Mouse (Mus musculus): ENCODE data around the gene Csdc2. TPM values are rescaled to one million over a fixed set of nuclear protein-coding genes. Genes with fewer than 3 reads are reported as not detected.
A peak's percentile ranks its signal among the peaks of the same experiment; 100 is the strongest.
"Not testable (repeated sequence)": the region's sequence is repeated elsewhere in the genome, so short reads cannot be mapped to it uniquely, and the experiment has no call there.

The Csdc2 gene
- polyA plus RNA-seq, 1 experiment: 4.4 TPM

DNA sequence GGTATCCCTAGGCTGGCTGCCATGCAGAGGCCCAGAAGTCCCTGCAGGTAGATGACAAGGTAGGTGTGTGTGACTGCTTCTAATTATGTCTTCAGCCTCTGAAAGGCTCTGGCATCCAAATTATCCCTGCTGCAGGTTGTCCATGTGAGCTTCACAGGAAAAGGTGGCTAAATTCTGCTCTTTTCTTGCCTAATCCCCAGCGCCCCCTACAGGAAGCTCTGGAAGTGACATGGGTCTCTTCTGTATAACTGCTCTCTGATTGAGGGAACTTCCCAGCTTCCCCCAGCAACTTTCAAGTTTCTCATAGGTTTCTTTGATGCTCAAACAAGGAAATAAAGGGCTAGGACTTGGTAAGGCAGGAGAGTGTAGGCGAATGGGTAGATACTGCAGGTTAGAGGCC, 31.6 kb upstream of the Csdc2 start:
- TF ChIP-seq CTCF (IDR thresholded peaks at IDR 0.05; ENCODE audit: borderline replicate concordance, insufficient read depth, low read length) (no peak), POLR2A (IDR thresholded peaks at IDR 0.05; ENCODE audit: low read depth, low read length) (no peak)
- no peaks in the 10 kb centered on the region for H3K4me1 ChIP-seq (ENCODE audit: control insufficient read depth, insufficient read depth, low read length)
- H3K27ac ChIP-seq (ENCODE audit: insufficient read depth, low read length): no peak overlapping the region
- H3K4me3 ChIP-seq (ENCODE audit: insufficient read depth, low read length): no peak overlapping the region

- Histone ChIP-seq H3K4me3 (ENCODE audit: insufficient read depth, low read length) (no peak overlapping the region), H3K27ac (ENCODE audit: insufficient read depth, low read length) (no peak overlapping the region)
- TF ChIP-seq POLR2A (IDR thresholded peaks at IDR 0.05; ENCODE audit: low read depth, low read length) (no peak), CTCF (IDR thresholded peaks at IDR 0.05; ENCODE audit: borderline replicate concordance, insufficient read depth, low read length) (no peak)
Measured at GRCm38 (mm10) chr15:81907953-81908352, 28.6 kb upstream of the Csdc2 start.

GRCm38 (mm10) chr15:81908767-81909166, 27.8 kb upstream of the Csdc2 start:
- not testable (repeated sequence) for H3K27ac ChIP-seq (ENCODE audit: insufficient read depth, low read length); H3K4me3 ChIP-seq (ENCODE audit: insufficient read depth, low read length); H3K4me1 ChIP-seq (ENCODE audit: control insufficient read depth, insufficient read depth, low read length)

More at GRCm38 (mm10) chr15:81907953-81908352, 28.6 kb upstream of the Csdc2 start:
- H3K4me1 ChIP-seq (ENCODE audit: control insufficient read depth, insufficient read depth, low read length): 0 out of 2 replicates have a peak, but pooled peaks cover 3% of the 10 kb centered on the region

DNA sequence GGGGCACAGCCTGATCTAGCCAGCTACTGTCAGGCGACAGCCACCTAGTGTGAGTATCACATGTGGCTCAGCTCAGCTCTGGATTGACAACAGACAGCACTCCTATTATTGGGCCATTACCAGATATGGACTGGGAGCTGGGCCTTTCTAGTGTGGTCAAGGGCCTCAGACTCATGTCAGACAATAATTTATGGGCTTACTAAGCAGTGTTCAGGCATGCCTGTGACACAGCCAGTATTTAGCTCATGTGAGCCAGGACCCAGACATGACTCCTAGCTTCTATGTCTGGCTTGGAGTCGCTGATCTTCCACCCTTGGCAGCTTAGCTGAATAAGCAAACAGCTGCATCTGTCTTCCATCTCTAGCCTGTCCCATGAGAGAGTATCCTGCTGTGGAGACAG, 24.1 kb upstream of the Csdc2 start:
- Histone ChIP-seq H3K4me3 (ENCODE audit: insufficient read depth, low read length) (no peak overlapping the region), H3K27ac (ENCODE audit: insufficient read depth, low read length) (peak overlapping the region; percentile 80), H3K4me1 (ENCODE audit: control insufficient read depth, insufficient read depth, low read length) (peaks cover 5% of the 10 kb centered on the region; the same call in 1 of the 2 replicates)
- no peak for TF ChIP-seq CTCF (IDR thresholded peaks at IDR 0.05; ENCODE audit: borderline replicate concordance, insufficient read depth, low read length)
- no peak for TF ChIP-seq POLR2A (IDR thresholded peaks at IDR 0.05; ENCODE audit: low read depth, low read length)

GRCm38 (mm10) chr15:81914668-81915067, 21.9 kb upstream of the Csdc2 start:
- H3K4me1 ChIP-seq (ENCODE audit: control insufficient read depth, insufficient read depth, low read length): peaks cover 5% of the 10 kb centered on the region; the same call in 1 of the 2 replicates
- TF ChIP-seq CTCF (IDR thresholded peaks at IDR 0.05; ENCODE audit: borderline replicate concordance, insufficient read depth, low read length) (no peak), POLR2A (IDR thresholded peaks at IDR 0.05; ENCODE audit: low read depth, low read length) (no peak)
- no peak overlapping the region for H3K27ac ChIP-seq (ENCODE audit: insufficient read depth, low read length)
- no peak overlapping the region for H3K4me3 ChIP-seq (ENCODE audit: insufficient read depth, low read length)

DNA sequence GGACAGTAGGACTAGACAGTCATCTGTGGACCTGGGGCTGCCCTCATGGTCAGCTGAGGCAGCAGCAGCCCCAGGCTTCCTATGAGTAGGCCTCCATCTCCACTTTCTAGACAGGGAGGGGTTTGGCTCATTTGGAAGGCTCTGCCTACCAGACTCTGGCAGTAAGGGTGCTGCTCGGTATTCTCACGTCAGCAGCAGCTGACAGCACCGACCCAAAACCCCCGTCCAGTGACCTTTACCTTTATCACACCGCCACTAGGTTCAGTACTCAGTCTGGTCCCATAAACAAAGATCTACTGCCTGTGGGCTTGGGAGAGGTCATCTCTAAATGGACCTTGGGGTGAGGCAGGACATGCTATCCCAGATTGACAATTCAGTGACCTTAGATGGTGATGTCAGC, 20.9 kb upstream of the Csdc2 start:
- peaks cover 5% of the 10 kb centered on the region; the same call in 1 of the 2 replicates for H3K4me1 ChIP-seq (ENCODE audit: control insufficient read depth, insufficient read depth, low read length)

DNA sequence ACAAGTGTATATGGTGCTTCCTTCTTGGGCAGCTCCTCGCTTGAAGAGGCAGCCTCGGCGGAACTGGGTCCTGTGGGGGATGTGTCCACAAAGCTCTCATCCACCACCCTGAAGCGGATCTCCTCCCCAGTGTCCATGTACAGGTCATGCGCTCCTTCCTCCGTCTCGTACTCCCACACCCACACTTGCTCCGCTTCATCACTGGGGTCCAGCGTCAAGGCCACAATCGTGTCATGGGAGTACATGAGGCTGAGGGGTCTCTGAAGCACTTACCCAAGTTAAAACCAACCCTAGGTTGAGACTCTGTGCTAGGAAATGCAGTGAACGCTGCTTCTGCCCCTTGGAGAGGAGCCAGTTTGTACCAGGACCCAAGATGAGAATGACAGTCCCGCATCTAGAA, 19.4 kb upstream of the Csdc2 start:
- Histone ChIP-seq H3K4me3 (ENCODE audit: insufficient read depth, low read length) (no peak overlapping the region), H3K4me1 (ENCODE audit: control insufficient read depth, insufficient read depth, low read length) (peaks cover 5% of the 10 kb centered on the region; the same call in 1 of the 2 replicates), H3K27ac (ENCODE audit: insufficient read depth, low read length) (no peak overlapping the region)
- no peak for TF ChIP-seq POLR2A (IDR thresholded peaks at IDR 0.05; ENCODE audit: low read depth, low read length)
- no peak for TF ChIP-seq CTCF (IDR thresholded peaks at IDR 0.05; ENCODE audit: borderline replicate concordance, insufficient read depth, low read length)

More for the DNA sequence above, 20.9 kb upstream of the Csdc2 start:
- no peak overlapping the region for H3K4me3 ChIP-seq (ENCODE audit: insufficient read depth, low read length)
- no peak for TF ChIP-seq POLR2A (IDR thresholded peaks at IDR 0.05; ENCODE audit: low read depth, low read length)
- TF ChIP-seq CTCF (IDR thresholded peaks at IDR 0.05; ENCODE audit: borderline replicate concordance, insufficient read depth, low read length): no peak
- H3K27ac ChIP-seq (ENCODE audit: insufficient read depth, low read length): no peak overlapping the region

DNA sequence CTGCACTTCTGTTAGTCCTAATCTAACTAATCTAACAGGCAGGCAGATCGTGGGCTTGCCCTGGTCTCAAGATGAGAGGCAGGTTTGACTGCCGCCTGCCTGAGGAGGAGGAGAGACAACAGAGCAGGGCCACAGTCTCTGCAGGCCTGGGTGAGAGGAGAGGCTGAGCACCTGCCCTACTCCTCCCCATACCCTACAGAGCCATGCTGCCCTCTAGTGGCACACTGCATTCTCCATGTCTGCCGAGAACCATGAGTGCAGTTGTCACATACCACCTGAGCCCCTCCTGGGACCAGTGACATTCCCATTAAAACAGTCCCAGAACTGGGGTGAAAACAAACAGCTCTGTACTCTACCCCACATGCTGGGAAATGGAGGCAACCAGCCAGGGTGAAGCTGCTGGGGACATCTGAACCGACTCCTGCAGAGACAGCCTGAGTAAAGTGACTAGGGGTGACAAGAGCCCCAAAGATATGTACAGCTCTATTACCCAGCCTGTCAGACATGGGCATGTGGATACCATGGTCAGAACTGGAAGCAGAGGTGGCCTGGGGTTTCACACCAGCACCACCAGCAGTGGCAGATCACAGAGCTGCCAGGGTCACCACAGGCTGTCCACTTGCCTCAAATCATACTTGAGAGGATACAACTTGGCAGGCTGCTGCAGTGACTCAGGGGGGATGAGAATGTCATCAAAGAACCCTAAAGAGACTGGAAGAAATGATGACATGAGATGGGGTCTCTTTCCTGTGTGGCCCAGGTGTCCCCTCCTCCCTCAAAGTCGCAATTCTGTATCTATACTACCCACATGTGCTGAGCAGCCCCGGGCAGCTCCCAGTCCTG, 18.7 kb upstream of the Csdc2 start:
- TF ChIP-seq POLR2A (IDR thresholded peaks at IDR 0.05; ENCODE audit: low read depth, low read length) (no peak), CTCF (IDR thresholded peaks at IDR 0.05; ENCODE audit: borderline replicate concordance, insufficient read depth, low read length) (peak; percentile 99)

GRCm38 (mm10) chr15:81919062-81919461, 17.5 kb upstream of the Csdc2 start:
- no peak for TF ChIP-seq CTCF (IDR thresholded peaks at IDR 0.05; ENCODE audit: borderline replicate concordance, insufficient read depth, low read length)
- TF ChIP-seq POLR2A (IDR thresholded peaks at IDR 0.05; ENCODE audit: low read depth, low read length): no peak
- H3K27ac ChIP-seq (ENCODE audit: insufficient read depth, low read length): no peak overlapping the region
- H3K4me1 ChIP-seq (ENCODE audit: control insufficient read depth, insufficient read depth, low read length): no peaks in the 10 kb centered on the region
- H3K4me3 ChIP-seq (ENCODE audit: insufficient read depth, low read length): no peak overlapping the region

More for the DNA sequence above, 18.7 kb upstream of the Csdc2 start:
- Histone ChIP-seq H3K4me1 (ENCODE audit: control insufficient read depth, insufficient read depth, low read length) (peaks cover 3% of the 10 kb centered on the region; the same call in 1 of the 2 replicates), H3K4me3 (ENCODE audit: insufficient read depth, low read length) (no peak overlapping the region), H3K27ac (ENCODE audit: insufficient read depth, low read length) (no peak overlapping the region)

- H3K4me1 ChIP-seq (ENCODE audit: control insufficient read depth, insufficient read depth, low read length): no peaks in the 10 kb centered on the region; the same call in 1 of the 2 replicates
- no peak for TF ChIP-seq POLR2A (IDR thresholded peaks at IDR 0.05; ENCODE audit: low read depth, low read length)
- TF ChIP-seq CTCF (IDR thresholded peaks at IDR 0.05; ENCODE audit: borderline replicate concordance, insufficient read depth, low read length): no peak
- H3K4me3 ChIP-seq (ENCODE audit: insufficient read depth, low read length): no peak overlapping the region
- no peak overlapping the region for H3K27ac ChIP-seq (ENCODE audit: insufficient read depth, low read length)
Measured at GRCm38 (mm10) chr15:81920546-81921217, 15.9 kb upstream of the Csdc2 start.

All from embryonic fibroblast, embryonic 13.5 days (primary cell).